Mouse (Mus musculus): ENCODE measurements around the gene Pink1. TPM values are rescaled to one million over a fixed set of nuclear protein-coding genes. Genes with fewer than 3 reads are reported as not detected.

Gene Pink1
- total and polyA plus RNA-seq, 2 experiments from 2014 or later: 143 to 288 TPM

GRCm38 (mm10) chr4:138278346-138278745, 47.8 kb downstream of the Pink1 start:
- no peak overlapping the region for H3K27ac ChIP-seq
- H3K9ac ChIP-seq (replicated peaks; ENCODE audit: low read length): no peak overlapping the region
- H3K4me3 ChIP-seq (ENCODE audit: low read length): no peak overlapping the region
- WGBS: 58% methylated on average over 7 of the region's 7 CpGs
- H3K4me2 ChIP-seq (ENCODE audit: low read depth, low read length): no peak overlapping the region
- no peaks in the 10 kb centered on the region for H3K9me3 ChIP-seq (ENCODE audit: low read length)
- no peak for TF ChIP-seq CTCF (IDR thresholded peaks at IDR 0.05; ENCODE audit: low read depth)
- no peaks in the 10 kb centered on the region for H3K36me3 ChIP-seq (ENCODE audit: insufficient read depth, low read length)
- no peak for ATAC-seq
- no peak for DNase-seq (ENCODE audit: low spot score)
- no peaks in the 10 kb centered on the region for H3K4me1 ChIP-seq (ENCODE audit: insufficient read depth, low read length)
- no peaks in the 10 kb centered on the region for H3K27me3 ChIP-seq (ENCODE audit: insufficient read depth, low read length)

- Histone ChIP-seq H3K27ac (peak overlapping the region; percentile 20; the same call in 1 of the 2 replicates), H3K9me3 (ENCODE audit: low read length) (no peaks in the 10 kb centered on the region)
These were observed 53.8 kb downstream of the Pink1 start for GRCm38 (mm10) chr4:138272011-138272997.

GRCm38 (mm10) chr4:138267869-138268268, 58.2 kb downstream of the Pink1 start:
- H3K4me2 ChIP-seq (ENCODE audit: low read depth, low read length): no peak overlapping the region
- peaks cover 9% of the 10 kb centered on the region for H3K4me1 ChIP-seq (ENCODE audit: insufficient read depth, low read length)
- TF ChIP-seq CTCF (IDR thresholded peaks at IDR 0.05; ENCODE audit: low read depth): no peak
- H3K9me3 ChIP-seq (ENCODE audit: low read length): no peaks in the 10 kb centered on the region
- H3K9ac ChIP-seq (replicated peaks; ENCODE audit: low read length): no peak overlapping the region
- H3K27me3 ChIP-seq (ENCODE audit: insufficient read depth, low read length): no peaks in the 10 kb centered on the region
- no peak overlapping the region for H3K4me3 ChIP-seq (ENCODE audit: low read length)
- DNase-seq (ENCODE audit: low spot score) (no peak), ATAC-seq (no peak)
- no peaks in the 10 kb centered on the region for H3K36me3 ChIP-seq (ENCODE audit: insufficient read depth, low read length)
- 92% methylated on average over 10 of the region's 10 CpGs for WGBS
- H3K27ac ChIP-seq: no peak overlapping the region

More at GRCm38 (mm10) chr4:138272011-138272997, 53.8 kb downstream of the Pink1 start:
- no peaks in the 10 kb centered on the region for H3K36me3 ChIP-seq (ENCODE audit: insufficient read depth, low read length)
- 58% methylated on average over 14 of the region's 14 CpGs for whole genome bisulfite sequencing
- no peak overlapping the region for H3K4me2 ChIP-seq (ENCODE audit: low read depth, low read length)
- no peak overlapping the region for H3K9ac ChIP-seq (replicated peaks; ENCODE audit: low read length)
- peaks cover 8% of the 10 kb centered on the region; the same call in 1 of the 2 replicates for H3K4me1 ChIP-seq (ENCODE audit: insufficient read depth, low read length)
- DNase-seq (ENCODE audit: low spot score) (peak; percentile 68), ATAC-seq (peak; percentile 34; the same call in 1 of the 2 replicates)
- H3K4me3 ChIP-seq (ENCODE audit: low read length): no peak overlapping the region
- H3K27me3 ChIP-seq (ENCODE audit: insufficient read depth, low read length): no peaks in the 10 kb centered on the region
- TF ChIP-seq CTCF (IDR thresholded peaks at IDR 0.05; ENCODE audit: low read depth): no peak

Small RNA genes within 50 kb of the gene (microRNA-seq; reads per million reads assigned to microRNA genes)
- gene Gm27646 (0 reads per million in 2 experiments), gene Mir7019 (2.5 to 2.6 reads per million in 2 experiments)

Other genes starting within 250 kb of the Pink1 start
- gene Hp1bp3, start 110.0 kb downstream of the Pink1 start, total RNA-seq (2014; rRNA removed): 119 and 140 TPM in 2 replicates
- gene Hp1bp3, start 110.0 kb downstream of the Pink1 start, polyA plus RNA-seq (2015; fragmentation: Nextera tagmentation; extraction: Ambion mirVana): 174 and 186 TPM in 2 replicates
- 25.4 and 45.8 TPM in 2 replicates for gene Sh2d5, start 75.9 kb downstream of the Pink1 start, total RNA-seq (2014; rRNA removed)
- gene Sh2d5, start 75.9 kb downstream of the Pink1 start, polyA plus RNA-seq (2015; fragmentation: Nextera tagmentation; extraction: Ambion mirVana): 13.4 and 14.7 TPM in 2 replicates
- 4.1 and 6.0 TPM in 2 replicates for gene Kif17, start 75.9 kb downstream of the Pink1 start, total RNA-seq (2014; rRNA removed)
- gene Kif17, start 75.9 kb downstream of the Pink1 start, polyA plus RNA-seq (2015; fragmentation: Nextera tagmentation; extraction: Ambion mirVana): 5.1 and 5.3 TPM in 2 replicates
- gene Ddost, start 21.6 kb downstream of the Pink1 start, total RNA-seq (2014; rRNA removed): 232 and 241 TPM in 2 replicates
- gene Ddost, start 21.6 kb downstream of the Pink1 start, polyA plus RNA-seq (2015; fragmentation: Nextera tagmentation; extraction: Ambion mirVana): 216 and 218 TPM in 2 replicates
- gene Cda, start 41.7 kb upstream of the Pink1 start, total RNA-seq (2014; rRNA removed): 9.5 and 20.5 TPM in 2 replicates
- gene Cda, start 41.7 kb upstream of the Pink1 start, polyA plus RNA-seq (2015; fragmentation: Nextera tagmentation; extraction: Ambion mirVana): 12.1 and 15.1 TPM in 2 replicates
- 16.6 and 23.8 TPM in 2 replicates for gene Fam43b, start 70.2 kb upstream of the Pink1 start, total RNA-seq (2014; rRNA removed)
- 17.9 and 18.6 TPM in 2 replicates for gene Fam43b, start 70.2 kb upstream of the Pink1 start, polyA plus RNA-seq (2015; fragmentation: Nextera tagmentation; extraction: Ambion mirVana)
- gene Mul1, start 108.4 kb upstream of the Pink1 start, total RNA-seq (2014; rRNA removed): 36.2 and 39.1 TPM in 2 replicates
- 19.1 and 21.6 TPM in 2 replicates for gene Mul1, start 108.4 kb upstream of the Pink1 start, polyA plus RNA-seq (2015; fragmentation: Nextera tagmentation; extraction: Ambion mirVana)
- 34.9 and 37.5 TPM in 2 replicates for gene Camk2n1, start 128.0 kb upstream of the Pink1 start, total RNA-seq (2014; rRNA removed)
- gene Camk2n1, start 128.0 kb upstream of the Pink1 start, polyA plus RNA-seq (2015; fragmentation: Nextera tagmentation; extraction: Ambion mirVana): 29.5 and 33.5 TPM in 2 replicates

Data from hindbrain, postnatal 0 days (tissue).